Mouse (Mus musculus): ENCODE measurements around the gene Trim27. TPM values are rescaled to one million over a fixed set of nuclear protein-coding genes. Genes with fewer than 3 reads are reported as not detected.

The Trim27 gene
- polyA plus RNA-seq (2016; fragmentation: Nextera tagmentation; extraction: Ambion mirVana), result 200 and 218 TPM in 2 replicates

DNA sequence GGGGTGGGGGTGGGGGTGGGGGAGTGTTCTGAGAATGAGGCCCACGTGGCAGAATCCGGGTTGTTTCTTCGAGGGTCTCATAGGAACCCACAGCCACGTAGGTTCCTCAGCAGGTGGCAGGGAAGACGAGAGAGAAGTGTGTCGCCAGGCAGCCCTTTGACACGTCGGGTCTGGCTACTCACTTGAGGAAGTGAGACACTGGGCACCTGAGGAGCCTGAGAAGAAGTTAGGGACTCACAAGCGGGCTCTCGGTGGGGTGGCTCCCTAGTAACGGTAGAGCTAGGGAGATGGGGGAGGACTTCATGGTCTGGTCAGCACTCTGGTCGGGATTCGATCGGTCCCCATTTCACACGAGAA is at the start of gene Trim27:
Gene Trim27, plus strand, starts transcription at position 79 of the 357 bp plus-strand sequence.
- Histone ChIP-seq H3K36me3 (peaks cover 28% of the 10 kb centered on the region), H3K4me1 (peaks cover 30% of the 10 kb centered on the region), H3K4me3 (peak within 1 kb of the TSS; percentile 99), H3K27me3 (ENCODE audit: low read depth, poor library complexity, severe bottlenecking) (no peaks in the 10 kb centered on the region), H3K27ac (peak within 1 kb of the TSS; percentile 98), H3K9me3 (replicated peaks) (no peaks in the 10 kb centered on the region)
- WGBS, result under 1% methylated on average over 15 of the region's 15 CpGs
- DNase-seq (ENCODE audit: low spot score), result peak; percentile 55

DNA sequence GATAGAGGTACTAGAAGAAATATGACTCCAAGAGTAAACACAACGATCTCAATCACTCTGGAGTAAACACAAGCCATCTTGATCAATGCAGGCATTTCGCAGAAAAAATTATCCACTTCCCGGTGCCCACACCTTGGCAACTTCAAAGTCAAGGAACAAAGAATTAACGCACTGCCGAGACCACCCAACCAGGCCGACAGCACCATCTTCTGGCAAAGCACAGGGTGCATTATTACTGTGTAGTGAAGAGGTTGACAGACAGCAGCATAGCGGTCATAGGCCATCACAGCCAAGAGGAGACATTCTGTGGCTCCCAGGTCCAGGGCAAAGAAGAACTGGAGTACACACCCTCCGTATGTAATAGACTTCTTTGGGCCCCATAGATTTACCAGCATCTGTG is 36.8 kb upstream of the Trim27 start:
- DNase-seq (ENCODE audit: low spot score), result no peak
- Histone ChIP-seq H3K27me3 (ENCODE audit: low read depth, poor library complexity, severe bottlenecking) (no peaks in the 10 kb centered on the region), H3K9me3 (replicated peaks) (no peaks in the 10 kb centered on the region), H3K4me1 (no peaks in the 10 kb centered on the region), H3K4me3 (no peak overlapping the region), H3K36me3 (no peaks in the 10 kb centered on the region), H3K27ac (no peak overlapping the region)
- WGBS, result 48% methylated on average over 8 of the region's 8 CpGs

DNA sequence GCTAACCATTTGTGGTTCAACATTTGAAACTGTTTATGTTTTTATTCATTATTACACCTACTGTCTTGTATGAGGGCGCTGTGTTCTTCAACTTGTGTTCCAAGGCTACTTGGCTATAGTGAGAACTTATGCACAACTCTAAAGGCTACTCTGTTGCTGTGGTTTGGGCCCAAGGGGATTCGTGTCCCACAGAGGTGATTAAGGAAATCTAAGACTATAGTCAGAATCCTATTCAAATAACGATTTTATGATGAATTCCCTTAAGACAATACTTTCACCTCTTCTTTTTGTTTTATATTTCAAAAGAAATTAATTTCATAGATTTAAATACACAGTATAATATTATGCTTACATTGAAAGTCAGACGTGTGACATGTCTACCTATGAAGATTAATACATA is 33.5 kb upstream of the Trim27 start, which contains the start of gene Olfr1368:
Gene Olfr1368, minus strand, starts transcription at position 101 of the 400 bp plus-strand sequence.
- Histone ChIP-seq H3K9me3 (replicated peaks) (no peaks in the 10 kb centered on the region), H3K36me3 (no peaks in the 10 kb centered on the region), H3K27ac (no peak within 1 kb of the TSS), H3K4me1 (no peaks in the 10 kb centered on the region), H3K4me3 (no peak within 1 kb of the TSS), H3K27me3 (ENCODE audit: low read depth, poor library complexity, severe bottlenecking) (no peaks in the 10 kb centered on the region)
- WGBS, result 80% methylated on average over 4 of the region's 4 CpGs
- DNase-seq (ENCODE audit: low spot score), result no peak

DNA sequence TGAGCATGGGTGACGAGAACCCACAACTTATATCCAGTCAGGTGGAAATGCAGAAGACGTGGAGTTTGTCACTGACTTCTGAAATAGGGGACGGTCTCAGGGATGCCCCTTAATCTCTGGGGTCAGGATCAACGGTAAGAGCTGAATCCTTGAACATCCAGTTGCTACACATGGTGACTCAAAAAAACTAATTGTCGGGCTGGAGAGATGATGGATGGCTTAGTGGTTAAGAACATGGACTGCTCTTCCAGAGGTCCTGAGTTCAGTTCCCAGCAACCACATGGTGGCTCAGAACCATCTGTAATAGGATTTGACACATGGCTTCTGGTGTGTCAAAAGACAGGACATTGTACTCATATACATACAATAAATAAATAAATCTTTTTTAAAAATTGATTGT is 23.4 kb upstream of the Trim27 start:
- Histone ChIP-seq H3K27me3 (ENCODE audit: low read depth, poor library complexity, severe bottlenecking) (no peaks in the 10 kb centered on the region), H3K27ac (no peak overlapping the region), H3K4me3 (no peak overlapping the region), H3K9me3 (replicated peaks) (no peaks in the 10 kb centered on the region), H3K36me3 (no peaks in the 10 kb centered on the region), H3K4me1 (no peaks in the 10 kb centered on the region)
- WGBS, result 85% methylated on average over 5 of the region's 5 CpGs
- DNase-seq (ENCODE audit: low spot score), result no peak

DNA sequence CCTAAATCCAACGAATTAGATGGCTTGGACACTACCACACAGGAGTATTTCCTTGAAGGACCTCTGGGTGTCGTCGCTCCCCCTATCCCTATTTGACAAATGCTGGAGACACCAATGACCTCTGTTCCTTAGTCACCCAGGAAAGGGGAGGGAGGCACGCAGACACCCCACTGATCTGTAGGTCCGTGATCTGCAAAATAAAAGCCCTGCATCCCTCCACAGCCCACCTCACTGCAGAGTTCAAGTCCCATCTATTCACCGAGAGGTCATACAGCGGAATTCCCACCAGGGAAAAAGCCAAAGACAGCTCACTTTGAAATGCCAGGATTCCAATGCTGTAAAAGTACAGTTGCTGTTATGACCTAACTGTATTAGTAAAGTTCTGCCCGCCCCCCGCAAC is 21.2 kb upstream of the Trim27 start:
- WGBS, result 8% methylated on average over 9 of the region's 9 CpGs
- no peak overlapping the region for H3K27ac ChIP-seq
- H3K36me3 ChIP-seq, result no peaks in the 10 kb centered on the region
- no peak for DNase-seq (ENCODE audit: low spot score)
- no peaks in the 10 kb centered on the region for H3K27me3 ChIP-seq (ENCODE audit: low read depth, poor library complexity, severe bottlenecking)
- H3K9me3 ChIP-seq (replicated peaks), result no peaks in the 10 kb centered on the region
- H3K4me3 ChIP-seq, result peak overlapping the region; percentile 64
- no peaks in the 10 kb centered on the region for H3K4me1 ChIP-seq

DNA sequence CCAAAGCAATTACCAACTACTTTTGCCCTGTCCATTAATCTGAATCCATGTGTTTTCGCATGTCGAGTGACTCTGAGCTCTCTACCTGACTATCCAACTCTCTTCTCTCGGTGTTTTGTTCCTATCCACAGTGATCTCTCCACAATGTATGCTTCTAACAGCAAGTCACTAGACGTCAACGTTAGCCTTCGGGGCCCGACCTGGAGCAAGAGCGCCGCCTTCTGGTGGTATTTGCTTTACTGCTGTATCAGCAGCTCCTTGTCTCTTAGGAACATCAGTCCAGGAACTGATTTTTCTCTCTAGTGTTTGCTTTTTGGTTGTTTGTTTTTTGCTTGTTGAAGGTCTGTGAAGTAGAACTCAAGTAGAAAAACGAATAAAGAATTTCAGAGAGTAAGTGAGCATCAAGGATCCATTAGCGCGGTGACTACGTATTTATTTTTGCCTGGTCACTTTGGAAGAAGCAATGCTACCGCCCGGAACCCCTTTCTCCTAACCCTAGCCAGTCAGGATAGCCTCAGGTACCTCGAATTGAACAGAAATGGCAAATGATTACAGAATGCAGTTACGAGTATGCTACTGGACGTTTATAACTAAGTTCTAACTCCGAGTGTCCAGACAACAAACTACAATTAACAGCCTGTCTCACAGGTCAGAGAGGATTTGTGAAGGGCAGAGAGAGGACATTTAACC is 20.3 kb upstream of the Trim27 start:
- Histone ChIP-seq H3K27ac (no peak overlapping the region), H3K36me3 (no peaks in the 10 kb centered on the region), H3K27me3 (ENCODE audit: low read depth, poor library complexity, severe bottlenecking) (no peaks in the 10 kb centered on the region), H3K9me3 (replicated peaks) (no peaks in the 10 kb centered on the region), H3K4me1 (no peaks in the 10 kb centered on the region), H3K4me3 (peak overlapping the region; percentile 64)
- under 1% methylated on average over 19 of the region's 19 CpGs for WGBS
- peak; percentile 93 for DNase-seq (ENCODE audit: low spot score)

DNA sequence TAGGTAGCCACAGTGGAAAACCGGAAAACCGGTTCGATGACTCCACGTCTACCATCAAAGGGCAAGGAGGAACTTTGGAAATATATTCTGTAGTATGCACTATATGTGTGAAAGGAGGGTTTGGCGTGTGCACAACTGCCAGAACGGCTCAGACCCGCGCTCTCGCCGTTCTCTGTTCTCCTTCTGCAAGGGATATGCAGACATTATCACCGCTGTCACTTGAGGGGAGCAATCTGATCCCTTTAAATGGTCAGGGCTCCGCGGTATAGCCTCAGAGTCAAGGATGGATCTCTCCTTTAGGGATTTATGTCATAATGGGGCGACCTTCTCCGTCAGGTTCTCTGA is 19.8 kb upstream of the Trim27 start:
- H3K9me3 ChIP-seq (replicated peaks), result no peaks in the 10 kb centered on the region
- H3K4me3 ChIP-seq, result peak overlapping the region; percentile 64
- 0% methylated on average over 15 of the region's 15 CpGs for WGBS
- H3K36me3 ChIP-seq, result no peaks in the 10 kb centered on the region
- no peak overlapping the region for H3K27ac ChIP-seq
- no peaks in the 10 kb centered on the region for H3K27me3 ChIP-seq (ENCODE audit: low read depth, poor library complexity, severe bottlenecking)
- no peaks in the 10 kb centered on the region for H3K4me1 ChIP-seq
- DNase-seq (ENCODE audit: low spot score), result no peak

DNA sequence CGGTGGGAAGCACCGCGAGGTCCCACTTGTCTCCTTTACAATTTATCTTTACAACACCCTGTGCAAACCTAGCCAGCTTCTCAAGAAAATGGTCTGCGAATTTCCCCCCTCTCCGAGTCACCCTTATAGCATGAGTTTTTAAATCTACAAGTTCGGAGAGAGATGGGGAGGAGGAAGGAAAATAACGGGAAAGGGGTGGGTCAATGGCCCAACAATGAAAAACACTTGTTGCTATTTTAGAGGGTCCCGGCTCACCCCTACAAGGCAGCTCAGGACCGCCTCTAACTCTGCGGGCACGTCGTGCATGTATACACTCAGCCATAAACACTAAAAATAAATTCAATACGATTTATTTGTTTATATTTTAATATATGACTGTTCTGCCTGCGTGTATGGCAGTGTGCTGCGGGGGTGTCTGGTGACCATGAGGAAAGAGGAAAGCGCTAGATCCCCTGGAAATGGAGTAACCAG is 19.2 kb upstream of the Trim27 start:
- Histone ChIP-seq H3K36me3 (no peaks in the 10 kb centered on the region), H3K4me1 (no peaks in the 10 kb centered on the region), H3K27me3 (ENCODE audit: low read depth, poor library complexity, severe bottlenecking) (no peaks in the 10 kb centered on the region), H3K27ac (no peak overlapping the region), H3K4me3 (peak overlapping the region; percentile 64), H3K9me3 (replicated peaks) (no peaks in the 10 kb centered on the region)
- WGBS, result under 1% methylated on average over 16 of the region's 16 CpGs
- no peak for DNase-seq (ENCODE audit: low spot score)

DNA sequence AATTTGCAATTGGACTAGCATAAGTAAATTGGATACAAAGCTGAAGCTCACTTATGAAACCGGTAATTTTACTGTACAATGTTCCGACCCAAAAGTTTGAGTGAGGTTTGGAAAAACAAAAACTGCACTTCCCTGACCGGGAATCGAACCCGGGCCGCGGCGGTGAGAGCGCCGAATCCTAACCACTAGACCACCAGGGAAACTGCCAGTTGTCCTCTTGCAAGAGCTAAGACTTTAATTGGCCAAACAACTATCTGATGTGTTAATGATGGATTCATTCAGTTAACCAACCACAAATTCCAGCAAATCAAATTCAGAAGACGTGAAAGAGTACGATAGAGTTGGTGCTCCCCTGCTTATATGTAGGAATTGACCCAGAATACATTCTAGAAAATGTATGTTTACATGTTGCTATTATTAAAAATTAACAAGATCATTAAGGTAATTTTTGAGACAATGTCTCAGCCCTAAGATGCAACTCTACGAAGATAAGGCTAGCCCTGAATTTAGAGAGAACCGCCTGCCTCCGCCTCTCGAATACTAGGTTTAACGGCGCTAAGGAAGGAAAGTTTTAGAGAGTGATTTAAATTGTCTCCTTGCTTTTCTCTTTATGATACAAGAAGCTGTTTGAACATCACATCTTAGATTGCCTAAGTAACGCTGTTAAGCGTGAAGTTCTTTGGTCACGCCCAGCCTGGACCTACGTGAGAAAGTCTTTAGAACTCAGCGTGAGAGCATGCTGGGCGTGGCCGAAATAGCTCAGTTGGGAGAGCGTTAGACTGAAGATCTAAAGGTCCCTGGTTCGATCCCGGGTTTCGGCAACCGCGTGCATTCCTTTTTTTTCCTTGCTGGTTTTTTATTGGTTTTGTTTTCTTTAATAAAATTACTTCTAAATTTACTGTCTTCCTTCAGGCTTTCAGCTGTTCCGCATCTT is 18.3 kb upstream of the Trim27 start:
- DNase-seq (ENCODE audit: low spot score), result peak; percentile 95
- H3K4me1 ChIP-seq, result no peaks in the 10 kb centered on the region
- WGBS, result under 1% methylated on average over 32 of the region's 32 CpGs
- H3K36me3 ChIP-seq, result no peaks in the 10 kb centered on the region
- no peaks in the 10 kb centered on the region for H3K9me3 ChIP-seq (replicated peaks)
- peak overlapping the region; percentile 64 for H3K4me3 ChIP-seq
- H3K27ac ChIP-seq, result no peak overlapping the region
- no peaks in the 10 kb centered on the region for H3K27me3 ChIP-seq (ENCODE audit: low read depth, poor library complexity, severe bottlenecking)

DNA sequence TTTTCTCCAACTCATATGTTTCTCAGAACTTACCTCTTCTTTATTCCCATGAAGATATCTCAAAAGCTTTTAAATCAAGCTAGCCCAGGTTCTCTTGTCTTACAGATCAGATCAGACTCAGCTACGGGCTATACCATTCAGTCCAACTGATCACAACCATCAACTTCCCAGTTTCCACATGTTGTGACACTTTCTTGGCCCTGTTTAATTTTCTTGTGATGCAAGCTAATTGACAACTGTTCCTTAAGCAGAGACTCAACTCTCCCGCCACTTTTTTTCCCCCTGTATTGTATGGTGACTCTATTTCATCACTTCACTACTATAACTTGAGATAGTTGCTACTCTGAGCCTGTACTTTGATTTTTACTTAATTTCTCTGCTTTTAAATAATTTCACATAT is 17.7 kb upstream of the Trim27 start:
- no peaks in the 10 kb centered on the region for H3K4me1 ChIP-seq
- H3K27ac ChIP-seq, result no peak overlapping the region
- peak overlapping the region; percentile 64 for H3K4me3 ChIP-seq
- no peaks in the 10 kb centered on the region for H3K27me3 ChIP-seq (ENCODE audit: low read depth, poor library complexity, severe bottlenecking)
- WGBS, result 58% methylated on average over 2 of the region's 2 CpGs
- no peaks in the 10 kb centered on the region for H3K36me3 ChIP-seq
- no peaks in the 10 kb centered on the region for H3K9me3 ChIP-seq (replicated peaks)
- DNase-seq (ENCODE audit: low spot score), result no peak

DNA sequence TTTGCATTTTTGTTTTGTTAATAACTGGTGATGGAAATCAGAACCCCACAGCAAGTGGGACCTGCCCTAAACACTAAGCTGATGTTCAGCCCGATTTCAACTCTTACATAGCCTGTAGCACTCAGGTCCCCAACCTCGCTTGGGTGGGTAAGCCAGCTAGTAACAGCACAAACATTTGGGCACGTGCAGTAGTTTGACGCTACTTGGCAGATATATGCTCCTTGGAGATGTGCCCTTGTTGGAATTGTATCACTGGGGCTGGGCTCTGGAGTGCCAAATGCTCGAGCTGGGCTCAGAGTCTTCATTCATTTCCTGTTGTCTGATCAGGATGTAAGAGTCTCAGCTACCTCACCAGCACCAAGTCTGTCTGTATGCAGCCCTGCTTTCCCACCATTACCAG is 16.7 kb upstream of the Trim27 start:
- H3K4me3 ChIP-seq, result no peak overlapping the region
- no peaks in the 10 kb centered on the region for H3K27me3 ChIP-seq (ENCODE audit: low read depth, poor library complexity, severe bottlenecking)
- no peak for DNase-seq (ENCODE audit: low spot score)
- 57% methylated on average over 5 of the region's 5 CpGs for WGBS
- H3K4me1 ChIP-seq, result no peaks in the 10 kb centered on the region
- no peaks in the 10 kb centered on the region for H3K9me3 ChIP-seq (replicated peaks)
- no peaks in the 10 kb centered on the region for H3K36me3 ChIP-seq
- H3K27ac ChIP-seq, result no peak overlapping the region

DNA sequence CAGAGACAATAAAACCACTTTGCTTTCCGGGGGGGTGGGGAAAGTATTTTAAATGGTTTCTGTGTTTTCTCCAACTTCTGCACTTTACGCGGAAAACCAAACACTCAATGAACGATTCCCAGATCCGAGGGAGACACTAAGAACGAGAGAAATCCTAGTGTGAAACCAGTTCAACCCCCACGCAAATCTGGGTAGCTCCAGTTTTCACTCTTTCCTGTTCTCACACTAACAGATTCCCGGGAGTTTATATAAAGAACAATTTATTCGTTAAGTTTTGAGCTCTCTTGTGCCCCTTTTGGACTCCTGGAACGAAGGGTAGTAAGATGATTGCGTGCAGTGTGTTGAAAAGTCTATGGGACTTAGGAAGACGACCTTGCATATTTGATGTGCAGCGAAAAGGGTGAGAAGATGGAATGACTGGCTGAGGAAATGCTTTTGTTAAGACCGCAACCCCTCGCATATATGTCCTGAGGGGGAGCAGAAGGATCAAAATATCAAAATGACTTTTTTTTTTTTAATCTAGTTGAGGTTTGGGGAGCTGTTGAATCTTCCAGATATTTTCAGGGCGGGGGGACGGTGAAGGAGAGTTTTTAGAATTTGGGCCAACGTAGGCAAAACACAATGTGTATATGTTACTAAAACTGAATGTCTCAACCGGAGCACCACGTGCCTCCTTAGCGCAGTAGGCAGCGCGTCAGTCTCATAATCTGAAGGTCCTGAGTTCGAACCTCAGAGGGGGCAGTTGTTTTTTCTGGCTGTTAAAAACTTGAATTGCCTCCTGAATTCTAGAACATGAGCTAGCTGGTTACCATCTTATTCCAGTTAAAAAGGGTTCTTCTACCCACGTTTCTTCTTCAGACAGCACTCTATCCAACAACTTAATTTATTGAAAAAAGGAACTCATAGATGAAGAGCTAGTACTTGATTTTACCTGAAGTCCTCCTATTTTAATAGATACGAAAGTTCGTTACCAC is 12.0 kb upstream of the Trim27 start:
- 1% methylated on average over 27 of the region's 27 CpGs for WGBS
- Histone ChIP-seq H3K4me3 (peak overlapping the region; percentile 55), H3K36me3 (no peaks in the 10 kb centered on the region), H3K27me3 (ENCODE audit: low read depth, poor library complexity, severe bottlenecking) (no peaks in the 10 kb centered on the region), H3K4me1 (peaks cover 17% of the 10 kb centered on the region), H3K9me3 (replicated peaks) (no peaks in the 10 kb centered on the region), H3K27ac (0 out of 2 replicates have a peak overlapping the region, but pooled peaks have one; percentile 44)
- peak; percentile 79 for DNase-seq (ENCODE audit: low spot score)
